Mouse (Mus musculus) c-Kit-positive CD71-negative TER-119-negative erythroid progenitor cells, embryonic 14.5 days (primary cell): ENCODE data around the gene Pum3.

Experiments
- DNase-seq: peaks from one replicate; pipeline ENCODE4 v3.0.0-alpha.2; 2013; ENCODE audit warnings: low read depth

The Pum3 gene

GRCm38 (mm10) chr19:27429745-27430251 is at the start of gene Pum3:
Gene Pum3 (minus strand): TSS chr19:27429825.
- peak; percentile 93 for DNase-seq

DNA sequence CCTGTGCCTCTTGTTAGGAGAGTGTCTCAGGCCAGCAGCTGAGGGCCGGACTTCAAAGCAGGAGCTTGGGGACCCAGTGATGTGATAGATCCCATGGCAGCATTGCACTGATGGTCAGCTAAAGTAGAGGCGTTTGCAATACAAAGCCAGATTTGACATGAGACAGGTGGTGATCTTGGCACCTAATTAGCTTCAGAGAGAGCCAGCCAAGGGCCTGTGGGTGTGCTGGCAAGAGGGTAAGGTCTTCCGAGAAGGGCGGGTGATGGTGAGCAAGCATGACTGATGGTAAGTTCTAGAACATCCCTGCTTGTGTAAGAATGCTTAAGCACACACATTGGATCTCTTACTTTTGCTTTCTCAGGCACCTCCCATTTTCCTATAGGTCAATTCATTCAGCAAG is 37.1 kb upstream of the Pum3 start:
- no peak for DNase-seq

DNA sequence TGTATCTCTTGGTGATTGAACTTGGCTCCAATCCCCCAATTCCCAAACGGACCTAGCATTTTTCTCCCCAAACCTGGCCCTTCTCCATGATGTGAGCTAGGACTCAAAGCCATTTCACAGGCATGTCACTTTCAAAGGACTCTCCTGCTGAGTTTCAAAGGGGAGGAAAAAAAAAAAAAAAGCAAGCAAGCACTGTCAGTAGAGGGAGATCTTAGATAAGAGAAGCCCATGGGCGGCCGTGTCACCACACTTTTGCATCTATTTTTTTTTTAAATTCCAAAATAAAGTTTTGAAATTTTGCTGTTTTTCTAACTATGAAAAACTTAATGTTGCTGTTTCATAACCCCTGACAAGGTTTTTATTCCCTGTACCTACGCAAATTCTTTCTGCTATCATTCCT is 33.0 kb upstream of the Pum3 start:
- no peak for DNase-seq

DNA sequence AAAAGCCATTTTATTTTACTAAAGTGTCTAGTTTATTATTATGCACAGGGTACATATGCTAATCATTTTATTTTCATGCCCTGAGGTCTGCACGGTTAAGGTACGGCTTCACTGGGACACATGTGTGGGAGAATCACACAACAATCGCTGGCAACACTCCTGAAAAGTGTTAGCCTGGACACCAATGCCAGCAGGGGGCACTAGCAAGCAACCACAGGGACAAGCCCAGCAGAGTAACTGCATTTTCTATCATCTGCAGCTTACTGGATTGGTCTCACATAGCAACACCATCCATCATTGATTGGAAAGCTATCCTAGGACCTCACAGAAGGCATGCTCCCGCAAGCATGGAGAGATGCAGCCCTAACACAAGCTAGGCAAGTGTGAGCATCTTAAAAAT is 20.8 kb upstream of the Pum3 start:
- peak; percentile 31 for DNase-seq

GRCm38 (mm10) chr19:27447515-27447914 is 17.9 kb upstream of the Pum3 start:
- DNase-seq: no peak

DNA sequence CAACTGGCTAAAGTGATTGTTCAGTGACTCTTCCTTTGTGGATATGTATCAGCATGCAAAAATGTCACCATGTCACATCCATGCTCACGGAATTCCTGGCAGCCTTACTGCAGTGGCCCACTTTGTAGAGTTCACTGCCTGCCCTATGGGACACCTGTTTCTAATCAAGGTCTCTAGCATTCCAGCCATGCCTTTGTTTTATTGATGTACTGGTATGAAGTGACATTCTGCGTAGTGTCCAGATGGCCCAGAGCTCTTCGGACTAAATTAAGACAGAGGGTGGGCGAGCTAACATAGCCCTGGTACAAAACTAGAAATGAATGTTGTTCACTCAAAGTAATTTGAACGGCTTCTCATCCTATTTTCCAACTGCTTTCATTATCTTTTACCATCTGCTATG is 11.5 kb upstream of the Pum3 start:
- DNase-seq: no peak

- no peak for DNase-seq
Measured at GRCm38 (mm10) chr19:27437982-27438652, 8.5 kb upstream of the Pum3 start.

DNA sequence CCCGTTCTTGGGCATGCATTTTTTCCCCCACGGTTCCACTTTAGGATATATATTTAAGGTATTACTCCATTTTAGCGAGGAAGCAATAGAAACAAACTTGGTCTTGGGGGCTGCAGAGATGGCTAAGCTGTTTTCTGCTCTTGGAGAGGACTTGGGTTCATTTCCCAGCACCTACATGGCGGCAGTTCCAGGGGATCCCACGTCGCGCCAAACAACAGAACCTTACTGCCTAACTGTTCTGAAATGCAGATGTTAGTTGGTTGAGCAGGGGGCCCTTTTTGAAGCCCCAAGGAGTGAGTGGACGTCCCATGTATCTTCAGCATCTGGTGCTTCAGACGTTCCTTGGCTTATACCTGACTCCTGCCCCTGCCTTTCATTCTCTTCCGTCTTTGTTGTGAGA is 781 bp upstream of the Pum3 start:
- no peak for DNase-seq

GRCm38 (mm10) chr19:27429281-27429680 is 344 bp downstream of the Pum3 start:
- DNase-seq: peak; percentile 19

GRCm38 (mm10) chr19:27427865-27428264 is 1.8 kb downstream of the Pum3 start:
- no peak for DNase-seq

DNA sequence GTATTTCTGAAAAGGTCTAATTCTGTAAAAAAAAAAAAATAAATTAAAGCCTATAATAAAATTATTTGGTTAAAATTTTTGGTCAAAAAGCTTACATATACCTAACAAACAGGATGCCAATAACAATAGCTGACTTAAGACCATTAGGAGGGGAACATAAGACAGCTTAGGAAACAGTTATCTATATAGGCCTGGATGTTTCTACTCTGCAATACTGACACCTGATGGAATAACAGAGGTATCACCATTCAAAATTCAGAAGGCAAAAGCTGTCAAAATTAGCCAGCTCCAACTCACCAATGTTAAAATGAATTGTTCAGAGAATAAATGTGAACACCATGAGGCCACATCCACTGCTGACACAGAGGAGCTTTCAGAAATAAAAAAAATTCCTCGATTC is 3.2 kb downstream of the Pum3 start:
- no peak for DNase-seq

DNA sequence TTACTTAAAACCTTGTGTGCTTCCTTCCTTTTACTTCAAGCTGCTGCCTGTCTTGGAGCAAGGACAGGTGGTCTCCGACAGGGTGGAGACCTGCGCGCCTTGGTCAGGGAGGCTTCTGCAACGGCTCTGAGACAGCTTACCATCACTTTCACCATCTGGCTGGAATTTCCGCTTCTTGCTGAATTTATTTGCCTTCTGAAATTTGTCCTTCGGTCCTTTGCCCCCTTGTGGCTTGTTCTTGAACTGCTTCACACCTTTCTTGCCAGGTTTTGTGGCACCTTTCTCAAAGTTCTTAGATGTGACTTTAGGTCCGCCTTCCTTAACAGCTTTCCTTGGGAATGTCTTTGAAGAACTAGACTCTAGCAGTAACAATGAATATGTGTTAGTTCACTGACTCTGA is 4.0 kb downstream of the Pum3 start:
- peak; percentile 29 for DNase-seq

DNA sequence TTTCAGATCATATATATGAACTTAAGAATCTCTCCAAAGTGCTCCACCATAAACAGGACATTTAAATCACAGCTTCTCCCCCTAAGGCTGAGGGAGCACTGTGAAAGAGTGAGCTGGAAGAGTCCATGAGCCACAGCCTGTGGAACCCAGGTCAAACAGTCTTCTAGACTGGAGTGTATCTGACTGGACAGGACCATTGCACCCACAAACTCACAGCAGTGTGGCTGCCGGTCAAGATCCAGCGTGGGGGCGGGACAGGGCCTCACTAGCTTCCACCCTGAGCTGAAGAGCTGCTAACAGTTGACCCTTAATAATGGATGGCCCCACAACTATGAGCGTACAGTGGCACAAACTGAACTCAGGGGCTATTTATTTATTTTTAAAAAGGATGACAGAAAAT is 12.2 kb downstream of the Pum3 start:
- no peak for DNase-seq

DNA sequence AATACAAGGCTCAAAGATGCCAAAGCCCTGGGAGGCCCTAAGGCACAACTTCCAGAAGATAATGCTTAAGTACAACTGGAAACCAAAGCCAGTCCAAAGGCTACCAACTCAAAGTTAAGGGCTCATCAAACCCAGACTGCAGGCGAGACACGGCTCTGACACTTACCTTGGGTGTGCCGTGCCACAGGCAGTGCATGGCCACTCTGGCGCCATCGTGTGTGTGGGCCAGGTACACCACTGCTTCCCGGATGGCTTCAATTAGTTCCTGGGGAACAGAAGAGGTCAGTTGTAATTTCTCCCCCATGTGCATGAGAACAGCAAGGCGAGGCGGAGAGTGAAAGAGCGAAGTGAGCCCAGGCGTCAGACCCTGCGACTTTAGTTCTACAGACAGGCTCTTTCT is 13.1 kb downstream of the Pum3 start:
- no peak for DNase-seq

DNA sequence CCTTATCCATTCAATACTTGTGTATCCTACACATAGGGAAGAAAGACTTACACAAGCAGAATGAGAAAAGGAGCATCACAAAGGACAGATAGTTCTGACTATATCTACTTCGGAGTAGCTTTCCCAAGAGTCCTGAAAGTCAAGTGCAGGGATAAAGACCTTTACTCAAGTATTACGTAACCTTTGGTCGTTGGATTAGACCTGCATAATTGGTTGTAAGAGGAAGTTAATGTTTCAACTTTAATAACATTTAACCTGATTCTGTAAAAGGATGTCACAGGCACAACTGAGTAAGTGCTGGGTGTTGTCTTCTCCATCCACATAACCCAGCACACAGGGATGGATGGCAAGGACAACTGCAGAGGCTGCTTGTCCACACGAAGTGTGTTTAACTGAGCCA is 18.3 kb downstream of the Pum3 start:
- no peak for DNase-seq

DNA sequence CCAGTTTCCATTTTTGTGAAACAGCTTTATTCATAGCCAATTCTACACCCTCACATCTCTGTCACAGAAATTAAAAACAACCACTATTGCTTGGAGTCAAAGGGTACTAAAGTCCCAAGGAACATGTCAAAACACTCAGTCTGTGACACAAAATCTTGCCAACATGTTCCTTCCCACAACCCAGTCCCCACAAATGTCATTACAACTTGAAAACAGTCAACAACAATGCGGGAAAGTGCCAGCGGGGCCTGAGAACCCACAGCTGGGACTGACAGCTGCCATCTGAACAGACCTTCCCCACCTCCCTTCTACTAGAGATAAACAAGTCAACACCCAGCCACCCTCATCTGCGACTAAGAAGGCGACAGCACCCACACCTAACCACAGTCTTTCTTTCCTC is 18.9 kb downstream of the Pum3 start:
- DNase-seq: no peak

DNA sequence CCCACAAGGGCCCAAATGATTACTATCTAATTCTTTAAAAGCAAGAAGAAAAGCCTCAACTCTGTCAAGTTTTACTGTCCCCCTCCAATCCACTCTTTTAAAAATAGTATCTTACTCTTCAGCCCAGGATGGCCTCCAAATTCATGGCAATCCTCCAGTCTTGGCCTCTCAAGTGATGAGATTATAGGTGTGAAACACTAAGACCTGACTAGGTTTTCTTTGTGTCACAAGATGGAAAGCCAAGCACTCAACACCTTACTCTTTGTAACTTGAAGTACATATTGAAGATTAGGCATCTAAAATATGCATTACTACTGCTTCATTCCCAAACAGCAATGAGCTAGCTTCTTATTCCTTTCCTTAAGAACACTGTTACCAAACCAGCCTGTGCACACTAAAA is 19.8 kb downstream of the Pum3 start:
- DNase-seq: no peak

DNA sequence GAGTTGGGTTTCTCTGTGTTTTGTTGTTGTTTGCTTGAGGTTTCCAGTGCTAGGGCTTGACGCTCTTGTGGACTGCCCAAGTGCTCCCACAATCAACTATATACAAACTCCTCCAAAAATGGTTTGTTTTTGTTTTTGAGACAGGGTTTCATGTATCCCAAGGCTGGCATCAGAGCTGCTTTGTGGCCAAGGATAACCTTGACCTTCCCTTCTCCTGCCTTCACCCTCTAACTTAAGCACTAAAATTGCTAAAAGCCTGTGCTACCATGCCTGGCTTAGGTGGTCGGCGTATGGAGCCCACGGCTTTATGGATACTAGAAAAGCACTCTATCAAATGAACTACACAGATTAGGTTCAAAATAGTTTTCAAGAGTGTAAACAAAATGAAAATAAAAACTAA is 20.4 kb downstream of the Pum3 start:
- no peak for DNase-seq

DNA sequence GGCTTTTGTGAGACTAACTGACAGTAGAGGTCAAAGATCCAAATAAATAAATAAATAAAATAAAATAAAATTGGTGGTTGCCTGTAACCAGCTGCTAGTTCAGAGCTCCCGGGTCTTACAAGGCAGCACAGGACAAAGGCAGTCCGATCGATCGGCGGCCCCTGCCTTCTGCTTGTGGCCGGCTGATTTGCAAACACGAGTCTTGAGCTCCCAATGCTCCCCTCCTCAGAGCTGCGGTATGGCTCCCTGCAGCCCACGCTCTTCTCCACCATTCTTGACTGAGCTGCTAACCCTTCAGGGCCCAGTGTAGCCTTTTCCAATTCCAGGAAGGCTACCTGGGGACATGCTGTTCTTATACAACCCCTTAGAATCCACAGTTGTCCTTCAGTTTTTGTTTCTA is 31.8 kb downstream of the Pum3 start:
- DNase-seq: no peak

DNA sequence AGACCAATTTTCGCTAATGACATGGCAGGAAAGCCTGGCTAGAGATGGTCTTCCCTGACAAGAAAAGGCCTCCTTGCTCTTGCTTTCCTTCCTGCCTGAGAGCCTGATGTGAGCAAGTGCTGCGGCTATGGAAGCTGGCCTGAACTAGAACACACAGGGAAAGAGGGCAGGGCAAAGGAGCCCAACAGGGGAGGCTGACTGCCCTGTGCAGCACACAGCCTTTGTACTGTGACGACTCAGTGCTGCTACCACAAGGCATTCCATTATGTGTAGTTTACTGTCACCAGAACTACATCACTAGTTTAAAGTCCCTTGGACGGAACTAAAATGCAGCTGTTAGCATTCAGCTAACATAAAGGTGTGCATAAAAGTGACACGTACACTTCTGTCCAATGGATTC is 32.4 kb downstream of the Pum3 start:
- no peak for DNase-seq

DNA sequence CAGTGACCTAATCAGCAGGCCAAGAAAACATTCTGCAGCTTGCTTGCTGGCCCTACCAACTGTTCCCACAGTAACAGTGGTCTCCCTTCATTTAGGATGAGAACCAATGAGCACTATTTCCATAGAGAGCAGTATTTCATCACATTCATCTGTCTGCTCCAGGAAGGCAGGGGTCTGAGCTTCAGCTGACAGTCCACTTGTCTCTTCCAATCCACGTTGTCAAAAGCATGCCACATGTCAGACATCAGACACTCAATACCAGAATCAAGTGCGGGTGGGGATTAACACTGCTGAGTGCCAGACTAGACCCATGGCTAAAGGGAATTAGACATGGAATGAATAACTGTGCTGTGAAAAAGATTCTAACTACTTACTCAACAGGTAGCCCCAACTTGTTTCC is 32.9 kb downstream of the Pum3 start:
- DNase-seq: no peak

GRCm38 (mm10) chr19:27395936-27396335 is 33.7 kb downstream of the Pum3 start:
- DNase-seq: no peak

- no peak for DNase-seq
Measured at GRCm38 (mm10) chr19:27395481-27395880, 34.1 kb downstream of the Pum3 start.

DNA sequence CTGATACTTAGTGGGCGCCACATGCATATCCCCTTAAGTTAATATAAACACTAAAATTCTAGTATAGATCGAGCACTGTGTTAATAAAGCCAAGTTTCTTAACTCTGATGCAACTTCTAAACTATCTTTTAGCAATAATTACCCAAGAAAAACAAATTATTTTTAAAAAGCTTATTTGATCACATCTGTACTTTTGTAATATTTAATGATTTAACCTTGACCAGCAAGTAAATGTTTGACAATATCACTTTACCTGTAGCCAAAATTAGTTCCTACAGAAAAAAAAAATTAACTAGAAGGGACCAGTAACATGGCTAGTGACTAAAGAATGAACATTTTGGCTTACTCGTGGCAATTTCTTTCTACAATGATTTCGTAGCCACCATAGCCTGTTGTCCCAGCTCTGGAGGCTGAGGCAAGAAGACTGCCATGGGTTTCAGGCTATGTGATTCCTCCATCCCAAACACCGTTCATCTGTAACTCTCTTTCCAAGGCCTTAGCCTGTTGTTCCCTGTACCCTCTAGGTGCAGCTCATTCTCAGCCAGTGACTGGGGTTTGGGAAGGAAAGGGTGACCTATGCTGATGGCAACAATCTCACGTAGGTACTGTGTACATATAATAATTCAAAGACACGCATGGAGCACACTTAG is 35.2 kb downstream of the Pum3 start:
- no peak for DNase-seq
